In the genomic region with DNA sequence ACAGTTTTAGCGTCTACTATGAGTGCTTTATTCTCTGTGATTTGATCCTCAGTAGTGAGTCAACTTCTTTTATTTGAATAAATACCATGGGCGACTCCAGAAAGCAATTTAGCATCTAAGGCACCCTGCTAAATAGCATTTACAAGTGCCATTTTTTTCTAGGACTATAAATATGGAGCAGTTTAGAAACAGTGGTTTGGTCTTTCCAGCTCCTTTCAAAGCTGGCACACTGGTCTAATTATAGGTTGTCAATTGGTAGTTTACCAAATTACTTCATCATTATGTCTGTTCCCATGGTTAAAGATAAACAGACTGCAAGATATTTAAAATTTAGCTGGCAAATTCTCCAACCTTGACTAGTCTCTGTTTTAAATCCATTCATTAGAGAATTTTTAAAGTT, we compare ENCODE assay signal across 11 mouse cellular contexts.
"Had no signal": no experiment of that assay in that cellular context is flagged by ENCODE, and none has a peak within 500 bp of the region (broad histone marks: within the 10 kb centered on the region; RNA-seq: fewer than 3 reads in every experiment).

No protein-coding gene starts in this region.

- H3K36me3 ChIP-seq: kidney, embryonic 15.5 days; limb, embryonic 13.5 days; midbrain, embryonic 12.5 days; neural tube, embryonic 13.5 days; stomach, embryonic 15.5 days had no signal

- DNase-seq: kidney, postnatal 14 days; left cerebral cortex, postnatal 4 days; lung, adult 18-20 months; retina, postnatal 1 day had no signal

- H3K4me2 ChIP-seq: kidney, embryonic 15.5 days; limb, embryonic 13.5 days; midbrain, embryonic 12.5 days; neural tube, embryonic 13.5 days; stomach, embryonic 15.5 days had no signal

- H3K27me3 ChIP-seq: kidney, embryonic 15.5 days; limb, embryonic 13.5 days; midbrain, embryonic 12.5 days; neural tube, embryonic 13.5 days; stomach, embryonic 15.5 days had no signal

- H3K4me1 ChIP-seq: kidney, embryonic 15.5 days; midbrain, embryonic 12.5 days; stomach, embryonic 15.5 days had no signal

- H3K4me3 ChIP-seq: kidney, embryonic 15.5 days; limb, embryonic 13.5 days; midbrain, embryonic 12.5 days; neural tube, embryonic 13.5 days; stomach, embryonic 15.5 days had no signal

- H3K9me3 ChIP-seq: kidney, embryonic 15.5 days; limb, embryonic 13.5 days; midbrain, embryonic 12.5 days; neural tube, embryonic 13.5 days; stomach, embryonic 15.5 days had no signal

- H3K27ac ChIP-seq: kidney, embryonic 15.5 days; limb, embryonic 13.5 days; liver, embryonic 14.5 days; midbrain, embryonic 12.5 days; neural tube, embryonic 13.5 days; stomach, embryonic 15.5 days had no signal

- ATAC-seq: midbrain, embryonic 16.5 days had no signal

- H3K9ac ChIP-seq: kidney, embryonic 15.5 days; limb, embryonic 13.5 days; liver, embryonic 14.5 days; midbrain, embryonic 12.5 days; neural tube, embryonic 13.5 days; stomach, embryonic 15.5 days had no signal
